Mouse (Mus musculus): ENCODE measurements around the gene Gm3250. TPM values are rescaled to one million over a fixed set of nuclear protein-coding genes. Genes with fewer than 3 reads are reported as not detected.
"Not testable (repeated sequence)": the region's sequence is repeated elsewhere in the genome, so short reads cannot be mapped to it uniquely, and the experiment has no call there.

Gm3250 gene
- polyA plus RNA-seq, 1 experiment from 2014 or later = not detected

DNA sequence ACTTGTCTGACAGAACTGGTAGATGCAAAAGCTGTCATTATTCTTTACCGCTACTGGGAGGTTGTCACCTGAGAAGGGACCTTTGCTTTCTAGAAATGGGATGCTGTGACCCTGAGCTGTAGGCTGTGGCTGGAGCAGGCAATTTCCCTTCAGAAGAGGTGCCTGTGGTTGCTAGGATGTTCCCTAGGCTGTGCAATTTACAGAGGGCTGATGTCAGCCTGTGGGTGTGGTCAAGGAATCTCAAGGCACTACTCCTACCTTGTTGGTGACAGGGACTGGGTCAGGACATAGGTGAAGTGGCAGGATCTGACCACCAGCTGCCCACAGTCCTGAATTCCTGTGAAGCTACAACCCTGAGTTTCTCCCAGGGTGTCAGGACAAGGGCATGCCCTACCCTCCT is 12.6 kb downstream of the Gm3250 start:
- no peak overlapping the region for H3K4me3 ChIP-seq (ENCODE audit: low read length)
- no peaks in the 10 kb centered on the region for H3K4me1 ChIP-seq (ENCODE audit: control insufficient read depth, insufficient read depth, low read length)
- H3K9ac ChIP-seq (ENCODE audit: low read length) = no peak overlapping the region
- WGBS = 67% methylated on average over 1 of the region's 1 CpGs
- H3K27me3 ChIP-seq (ENCODE audit: control insufficient read depth, insufficient read depth, low read length) = no peaks in the 10 kb centered on the region
- no peaks in the 10 kb centered on the region for H3K36me3 ChIP-seq (ENCODE audit: control insufficient read depth, insufficient read depth)
- no peak overlapping the region for H3K27ac ChIP-seq (ENCODE audit: low read length)
- ATAC-seq (replicated peaks; ENCODE audit: extremely low read depth, insufficient read depth, low FRiP score) = no peak
- H3K4me2 ChIP-seq (ENCODE audit: low read depth, low read length) = no peak overlapping the region
- H3K9me3 ChIP-seq (replicated peaks; ENCODE audit: control insufficient read depth, low read length) = no peaks in the 10 kb centered on the region

DNA sequence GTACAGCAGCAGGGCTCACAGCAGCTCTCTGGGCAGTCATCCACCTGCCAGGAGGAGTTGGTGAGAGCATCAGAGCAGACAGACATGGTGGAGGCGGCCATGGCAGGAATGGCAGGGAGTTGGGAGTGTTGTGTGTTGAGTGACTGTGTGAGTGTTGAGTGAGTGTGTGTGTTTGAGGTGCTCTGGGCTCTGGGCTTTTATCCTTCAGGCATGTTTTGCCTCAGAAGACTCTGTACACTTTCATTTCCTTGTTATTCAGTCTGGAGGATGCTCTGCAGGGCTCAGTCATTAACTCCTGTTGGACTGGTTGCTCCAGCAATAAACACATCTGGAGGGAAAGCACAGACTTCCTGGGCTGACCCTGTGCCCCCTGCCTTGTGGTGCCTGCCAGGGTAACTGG is 22.8 kb downstream of the Gm3250 start, which contains the start of gene Gm3233:
Gene Gm3233 (minus strand): TSS at position 101 of the 400 bp plus-strand sequence.
- ATAC-seq (replicated peaks; ENCODE audit: extremely low read depth, insufficient read depth, low FRiP score) = not testable (repeated sequence)

DNA sequence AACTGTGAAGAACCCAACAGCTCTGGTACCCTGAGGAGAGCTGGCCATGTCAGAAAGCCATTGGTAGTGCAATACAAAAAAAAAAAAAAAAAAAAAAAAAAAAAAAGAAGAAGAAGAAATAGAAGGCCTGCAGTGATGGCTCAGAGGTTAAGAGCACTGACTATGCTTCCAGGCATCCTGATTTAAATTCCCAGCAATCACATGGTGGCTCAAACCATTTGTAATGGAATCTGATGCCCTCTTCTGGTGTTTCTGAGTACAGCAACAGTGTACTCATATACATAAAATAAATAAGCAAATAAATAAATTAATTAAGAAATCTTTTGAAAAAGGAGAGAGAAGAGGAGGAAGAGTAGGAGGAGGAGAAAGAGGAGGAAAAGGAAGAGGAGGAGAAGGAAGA is 28.9 kb downstream of the Gm3250 start:
- H3K27ac ChIP-seq (ENCODE audit: low read length) = no peak overlapping the region
- H3K4me3 ChIP-seq (ENCODE audit: low read length) = no peak overlapping the region
- H3K9me3 ChIP-seq (replicated peaks; ENCODE audit: control insufficient read depth, low read length) = no peaks in the 10 kb centered on the region
- H3K36me3 ChIP-seq (ENCODE audit: control insufficient read depth, insufficient read depth) = no peaks in the 10 kb centered on the region
- no peak overlapping the region for H3K4me2 ChIP-seq (ENCODE audit: low read depth, low read length)
- no peak for ATAC-seq (replicated peaks; ENCODE audit: extremely low read depth, insufficient read depth, low FRiP score)
- no peaks in the 10 kb centered on the region for H3K4me1 ChIP-seq (ENCODE audit: control insufficient read depth, insufficient read depth, low read length)
- no peak overlapping the region for H3K9ac ChIP-seq (ENCODE audit: low read length)
- H3K27me3 ChIP-seq (ENCODE audit: control insufficient read depth, insufficient read depth, low read length) = no peaks in the 10 kb centered on the region

More for the DNA sequence above, 22.8 kb downstream of the Gm3250 start, which contains the start of gene Gm3233:
- H3K4me2 ChIP-seq (ENCODE audit: low read depth, low read length); H3K27me3 ChIP-seq (ENCODE audit: control insufficient read depth, insufficient read depth, low read length); H3K4me1 ChIP-seq (ENCODE audit: control insufficient read depth, insufficient read depth, low read length); H3K4me3 ChIP-seq (ENCODE audit: low read length); H3K27ac ChIP-seq (ENCODE audit: low read length); H3K9ac ChIP-seq (ENCODE audit: low read length); H3K9me3 ChIP-seq (replicated peaks; ENCODE audit: control insufficient read depth, low read length); H3K36me3 ChIP-seq (ENCODE audit: control insufficient read depth, insufficient read depth): not testable (repeated sequence)
- no CpG with 5 or more reads among the region's 1 CpGs for WGBS

DNA sequence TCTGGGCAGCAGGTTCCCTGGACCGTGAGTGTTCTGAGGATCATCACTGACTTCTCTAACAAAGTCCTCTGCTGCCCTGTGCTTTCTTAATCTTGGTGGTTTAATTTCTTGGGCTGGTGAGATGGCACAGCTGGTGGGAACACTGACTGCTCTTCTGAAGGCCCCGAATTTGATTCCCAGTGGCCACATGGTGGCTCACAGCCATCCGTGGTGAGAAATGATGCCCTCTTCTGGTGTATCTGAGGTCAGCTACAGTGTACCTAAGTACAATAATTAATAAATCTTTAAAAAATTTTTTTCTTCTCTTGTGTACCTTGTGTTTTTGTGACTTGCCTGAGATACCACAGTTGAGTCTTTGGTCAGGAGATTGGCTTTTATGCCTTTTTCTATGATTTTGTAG is 30.0 kb downstream of the Gm3250 start:
- WGBS = 59% methylated on average over 3 of the region's 3 CpGs
- H3K27me3 ChIP-seq (ENCODE audit: control insufficient read depth, insufficient read depth, low read length); ATAC-seq (replicated peaks; ENCODE audit: extremely low read depth, insufficient read depth, low FRiP score): not testable (repeated sequence)

DNA sequence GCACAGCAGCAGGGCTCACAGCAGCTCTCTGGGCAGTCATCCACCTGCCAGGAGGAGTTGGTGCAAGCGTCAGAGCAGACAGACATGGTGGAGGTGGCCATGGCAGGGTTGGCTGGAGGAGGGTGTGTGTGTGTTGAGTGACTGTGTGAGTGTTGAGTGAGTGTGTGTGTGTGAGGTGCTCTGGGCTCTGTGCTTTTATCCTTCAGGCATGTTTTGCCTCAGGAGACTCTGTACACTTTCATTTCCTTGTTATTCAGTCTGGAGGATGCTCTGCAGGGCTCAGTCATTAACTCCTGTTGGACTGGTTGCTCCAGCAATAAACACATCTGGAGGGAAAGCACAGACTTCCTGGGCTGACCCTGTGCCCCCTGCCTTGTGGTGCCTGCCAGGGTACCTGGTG is 31.1 kb downstream of the Gm3250 start, which contains the start of gene Gm9736:
Gene Gm9736 (minus strand): TSS at position 101 of the 400 bp plus-strand sequence.
- H3K4me1 ChIP-seq (ENCODE audit: control insufficient read depth, insufficient read depth, low read length); H3K4me3 ChIP-seq (ENCODE audit: low read length); H3K27me3 ChIP-seq (ENCODE audit: control insufficient read depth, insufficient read depth, low read length); ATAC-seq (replicated peaks; ENCODE audit: extremely low read depth, insufficient read depth, low FRiP score); H3K36me3 ChIP-seq (ENCODE audit: control insufficient read depth, insufficient read depth); H3K4me2 ChIP-seq (ENCODE audit: low read depth, low read length); H3K9me3 ChIP-seq (replicated peaks; ENCODE audit: control insufficient read depth, low read length); H3K27ac ChIP-seq (ENCODE audit: low read length); H3K9ac ChIP-seq (ENCODE audit: low read length): not testable (repeated sequence)
- WGBS = 70% methylated on average over 1 of the region's 1 CpGs

More for the DNA sequence above, 30.0 kb downstream of the Gm3250 start:
- not testable (repeated sequence) for H3K27ac ChIP-seq (ENCODE audit: low read length); H3K9me3 ChIP-seq (replicated peaks; ENCODE audit: control insufficient read depth, low read length); H3K4me3 ChIP-seq (ENCODE audit: low read length); H3K4me2 ChIP-seq (ENCODE audit: low read depth, low read length); H3K9ac ChIP-seq (ENCODE audit: low read length); H3K4me1 ChIP-seq (ENCODE audit: control insufficient read depth, insufficient read depth, low read length); H3K36me3 ChIP-seq (ENCODE audit: control insufficient read depth, insufficient read depth)

DNA sequence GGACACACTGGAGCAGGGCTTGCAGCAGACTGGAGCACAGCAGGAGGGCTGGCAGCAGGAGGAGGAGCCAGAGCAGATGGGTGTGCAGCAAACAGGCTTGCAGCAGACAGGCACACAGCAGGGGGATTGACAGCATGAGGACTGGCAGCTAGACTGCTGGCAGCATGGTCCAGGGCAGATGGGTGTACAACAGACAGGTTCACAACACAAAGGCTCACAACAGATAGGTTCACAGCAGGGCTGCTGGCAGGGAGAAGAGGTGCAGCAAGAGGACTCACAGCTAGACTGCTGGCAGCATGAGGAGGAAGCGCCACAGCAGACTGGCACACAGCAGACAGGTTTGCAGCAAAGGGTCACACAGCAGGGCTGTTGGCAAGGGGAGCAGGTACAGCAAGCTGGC is 31.7 kb downstream of the Gm3250 start:
- H3K9ac ChIP-seq (ENCODE audit: low read length); H3K9me3 ChIP-seq (replicated peaks; ENCODE audit: control insufficient read depth, low read length); H3K36me3 ChIP-seq (ENCODE audit: control insufficient read depth, insufficient read depth); H3K4me2 ChIP-seq (ENCODE audit: low read depth, low read length); H3K4me3 ChIP-seq (ENCODE audit: low read length); H3K27ac ChIP-seq (ENCODE audit: low read length); H3K27me3 ChIP-seq (ENCODE audit: control insufficient read depth, insufficient read depth, low read length); H3K4me1 ChIP-seq (ENCODE audit: control insufficient read depth, insufficient read depth, low read length); ATAC-seq (replicated peaks; ENCODE audit: extremely low read depth, insufficient read depth, low FRiP score): not testable (repeated sequence)
- WGBS = 71% methylated on average over 1 of the region's 1 CpGs

DNA sequence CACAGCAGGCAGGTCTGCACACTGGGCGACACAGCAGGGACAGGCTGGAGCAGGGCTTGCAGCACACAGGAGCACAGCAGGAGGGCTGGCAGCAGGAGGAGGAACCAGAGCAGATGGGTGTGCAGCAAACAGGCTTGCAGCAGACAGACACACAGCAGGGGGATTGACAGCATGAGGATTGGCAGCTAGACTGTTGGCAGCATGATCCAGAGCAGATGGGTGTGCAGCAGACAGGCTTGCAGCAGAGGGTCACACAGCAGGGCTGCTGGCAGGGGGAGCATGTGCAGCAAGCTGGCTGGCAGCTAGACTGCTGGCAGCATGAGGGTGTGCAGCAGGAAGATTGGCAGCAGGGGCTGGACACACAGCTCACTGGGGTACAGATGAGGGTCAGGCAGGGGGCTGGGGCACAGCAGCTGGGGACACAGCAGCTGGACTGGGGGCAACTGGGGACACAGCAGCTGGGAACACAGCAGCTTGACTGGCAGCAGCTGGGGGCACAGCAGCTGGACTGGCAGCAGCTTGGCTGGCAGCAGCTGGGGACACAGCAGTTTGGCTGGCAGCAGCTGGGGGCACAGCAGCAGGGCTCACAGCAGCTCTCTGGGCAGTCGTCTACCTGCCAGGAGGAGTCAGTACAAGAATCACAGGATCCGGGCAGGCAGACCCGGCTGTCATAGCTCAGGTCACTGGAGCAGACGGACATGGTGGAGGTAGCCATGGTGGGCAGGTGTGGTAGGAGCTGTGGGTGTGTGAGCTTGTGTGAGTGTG is 40.2 kb downstream of the Gm3250 start, which contains the start of gene Gm18596:
Gene Gm18596 (minus strand): TSS at position 715 of the 765 bp plus-strand sequence.
- WGBS = 55% methylated on average over 5 of the region's 5 CpGs
- H3K36me3 ChIP-seq (ENCODE audit: control insufficient read depth, insufficient read depth); H3K27me3 ChIP-seq (ENCODE audit: control insufficient read depth, insufficient read depth, low read length); H3K27ac ChIP-seq (ENCODE audit: low read length); ATAC-seq (replicated peaks; ENCODE audit: extremely low read depth, insufficient read depth, low FRiP score); H3K9ac ChIP-seq (ENCODE audit: low read length); H3K4me1 ChIP-seq (ENCODE audit: control insufficient read depth, insufficient read depth, low read length); H3K4me2 ChIP-seq (ENCODE audit: low read depth, low read length); H3K9me3 ChIP-seq (replicated peaks; ENCODE audit: control insufficient read depth, low read length); H3K4me3 ChIP-seq (ENCODE audit: low read length): not testable (repeated sequence)

DNA sequence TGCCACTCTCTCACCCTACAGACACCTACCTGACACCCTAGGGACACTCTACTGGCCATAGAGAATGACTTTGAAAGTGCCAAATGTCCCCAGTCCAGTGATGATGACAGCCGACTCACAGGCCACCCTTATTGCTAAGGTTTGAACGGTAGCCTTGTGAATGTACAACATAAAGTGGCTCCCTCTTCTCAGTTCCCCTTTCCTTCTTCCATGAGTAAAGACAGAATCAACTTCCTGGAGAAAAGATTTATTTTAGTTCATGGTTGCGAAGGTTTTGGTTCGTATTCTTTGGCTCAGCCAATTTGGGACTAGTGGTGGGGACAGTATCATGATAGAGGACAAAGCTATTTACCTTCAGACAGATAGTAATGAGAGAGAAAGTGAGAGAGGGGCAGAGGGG is 43.4 kb downstream of the Gm3250 start:
- Histone ChIP-seq H3K4me2 (ENCODE audit: low read depth, low read length) (no peak overlapping the region), H3K4me3 (ENCODE audit: low read length) (no peak overlapping the region), H3K4me1 (ENCODE audit: control insufficient read depth, insufficient read depth, low read length) (no peaks in the 10 kb centered on the region), H3K27me3 (ENCODE audit: control insufficient read depth, insufficient read depth, low read length) (no peaks in the 10 kb centered on the region), H3K9ac (ENCODE audit: low read length) (no peak overlapping the region), H3K9me3 (replicated peaks; ENCODE audit: control insufficient read depth, low read length) (peaks cover 7% of the 10 kb centered on the region), H3K36me3 (ENCODE audit: control insufficient read depth, insufficient read depth) (no peaks in the 10 kb centered on the region), H3K27ac (ENCODE audit: low read length) (no peak overlapping the region)
- ATAC-seq (replicated peaks; ENCODE audit: extremely low read depth, insufficient read depth, low FRiP score) = no peak
- 77% methylated on average over 4 of the region's 4 CpGs for WGBS

DNA sequence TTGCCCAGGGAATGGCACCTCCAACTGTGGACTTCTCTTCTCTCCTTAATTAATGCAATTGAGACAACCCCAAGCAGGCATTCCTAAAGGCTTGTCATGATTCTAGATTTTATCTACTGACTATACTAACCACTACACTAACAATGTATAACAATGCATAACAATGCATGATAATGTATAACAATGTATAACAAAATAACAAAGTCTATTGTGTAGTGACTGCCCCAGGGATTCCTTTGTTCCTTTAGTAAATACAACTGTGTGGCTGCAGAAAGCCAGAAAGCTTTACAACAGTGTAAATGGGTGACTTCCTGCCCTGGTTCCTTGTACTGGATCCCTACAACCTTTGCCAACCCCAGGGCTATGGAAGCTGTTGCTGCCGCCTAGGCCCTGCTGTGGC is 46.4 kb downstream of the Gm3250 start:
- no peaks in the 10 kb centered on the region for H3K4me1 ChIP-seq (ENCODE audit: control insufficient read depth, insufficient read depth, low read length)
- ATAC-seq (replicated peaks; ENCODE audit: extremely low read depth, insufficient read depth, low FRiP score) = no peak

More for the DNA sequence above, 46.4 kb downstream of the Gm3250 start:
- Histone ChIP-seq H3K4me3 (ENCODE audit: low read length) (no peak overlapping the region), H3K27me3 (ENCODE audit: control insufficient read depth, insufficient read depth, low read length) (no peaks in the 10 kb centered on the region), H3K9me3 (replicated peaks; ENCODE audit: control insufficient read depth, low read length) (peaks cover 7% of the 10 kb centered on the region), H3K27ac (ENCODE audit: low read length) (no peak overlapping the region), H3K36me3 (ENCODE audit: control insufficient read depth, insufficient read depth) (no peaks in the 10 kb centered on the region), H3K4me2 (ENCODE audit: low read depth, low read length) (no peak overlapping the region), H3K9ac (ENCODE audit: low read length) (no peak overlapping the region)
- WGBS = 76% methylated on average over 1 of the region's 1 CpGs
